Mouse (Mus musculus): ENCODE data around the gene Lag3.

Gene Lag3

DNA sequence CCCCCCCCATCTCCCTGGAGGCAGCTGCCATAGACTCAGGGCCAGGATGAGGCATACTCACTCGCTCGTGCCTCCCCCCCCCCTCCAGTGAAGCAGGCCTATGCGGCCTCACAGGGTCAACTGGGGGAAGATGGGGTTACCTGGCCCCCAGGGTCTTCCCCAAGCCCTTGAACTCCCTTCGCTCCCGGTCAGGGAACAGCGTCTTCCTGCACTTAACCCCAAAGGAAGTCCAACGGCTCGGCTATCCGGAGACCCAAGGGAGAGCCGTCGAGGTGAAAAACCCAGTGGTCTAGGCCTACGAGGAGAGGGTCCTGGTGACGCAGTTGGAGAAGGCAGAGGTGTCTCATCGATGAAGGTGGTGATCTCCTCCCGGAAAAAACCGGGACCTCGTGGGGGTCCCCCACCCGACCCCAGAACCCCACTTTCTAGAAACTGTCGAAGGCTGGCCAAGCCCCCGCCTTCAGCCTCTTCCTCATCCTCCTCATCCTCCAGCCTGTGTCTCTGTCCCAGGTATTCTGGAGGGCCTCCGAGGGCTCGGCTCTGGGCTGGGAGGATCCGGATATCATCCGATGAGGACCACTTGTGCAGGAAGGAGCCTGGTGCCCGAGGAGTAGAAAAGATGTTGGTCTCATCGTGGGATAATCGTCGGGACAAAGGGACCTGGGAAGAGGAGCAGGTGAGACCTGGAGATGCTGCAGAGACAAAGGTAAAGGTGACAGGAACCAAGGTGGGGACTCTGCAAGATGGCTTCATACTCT, 52.8 kb downstream of the Lag3 start:
- DNase-seq, result peak in 1 of 2 experiments; percentile 38

GRCm38 (mm10) chr6:124857840-124858530, 53.5 kb downstream of the Lag3 start:
- DNase-seq, result peak in 1 of 2 experiments; percentile 26

DNA sequence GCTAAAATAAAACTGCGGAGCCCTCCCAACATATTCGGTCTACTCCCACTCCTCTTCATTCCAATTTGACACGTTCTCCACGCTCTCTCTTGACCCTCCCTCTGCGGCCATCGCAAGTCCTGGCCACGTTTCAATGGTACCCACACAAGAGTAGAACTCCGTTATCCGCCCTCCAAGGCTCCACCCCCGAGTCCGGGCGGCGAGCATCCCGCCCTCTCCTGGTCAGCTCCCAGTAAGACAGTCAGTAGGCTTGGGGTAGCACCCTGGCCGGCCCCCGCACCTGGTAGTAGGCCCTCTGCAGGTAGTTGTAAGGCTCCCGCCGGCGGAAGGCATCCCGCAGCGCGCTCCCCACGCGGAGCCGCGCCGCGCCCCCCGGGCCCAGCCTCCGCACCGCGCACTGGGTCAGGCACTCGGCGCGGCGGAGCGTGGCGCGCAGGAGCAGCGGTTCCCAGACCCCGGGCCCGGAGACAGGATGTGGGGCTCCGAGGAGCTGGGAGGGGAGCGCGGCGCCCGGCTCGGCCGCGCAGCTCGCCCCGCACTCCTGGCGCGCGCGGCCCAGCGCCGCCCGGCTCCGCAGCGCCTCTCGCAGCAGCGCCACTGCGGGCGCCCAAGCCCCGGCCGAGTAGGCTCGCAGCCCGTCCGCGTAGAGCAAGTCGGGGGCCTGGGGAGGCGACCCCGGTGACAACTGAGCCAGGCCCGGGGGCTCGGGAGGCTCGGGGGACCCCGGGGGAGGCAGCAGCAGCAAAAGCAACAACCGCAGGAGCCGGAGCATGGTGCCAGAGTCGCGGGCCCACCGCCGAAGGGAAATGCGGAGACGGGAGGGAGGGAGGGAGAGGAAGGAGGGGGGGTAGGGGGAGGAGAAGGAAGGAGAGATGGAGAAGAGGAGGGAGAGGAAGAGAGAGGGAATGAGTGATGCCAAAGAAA, 54.3 kb downstream of the Lag3 start, which contains the start of gene P3h3:
Gene P3h3 (minus strand): TSS at position 837 of the 924 bp plus-strand sequence.
- peak; percentile 92 for DNase-seq

GRCm38 (mm10) chr6:124856321-124856720, 55.2 kb downstream of the Lag3 start:
- DNase-seq, result peak; percentile 43 to 45

- no peak for DNase-seq
Observed at GRCm38 (mm10) chr6:124854647-124855046, 56.9 kb downstream of the Lag3 start.
